Mouse (Mus musculus) forebrain, embryonic 12.5 days (tissue): Measurements from ENCODE around the gene Mlec. TPM values are rescaled to one million over a fixed set of nuclear protein-coding genes. Genes with fewer than 3 reads are reported as not detected.
"Not testable (repeated sequence)": the region's sequence is repeated elsewhere in the genome, so short reads cannot be mapped to it uniquely, and the experiment has no call there.

ENCODE experiments used
- ATAC-seq: fragments of 200-750 bp; cut with Nextera tagmentation; 2 replicates; pipeline ENCODE4 v1.8.0; 2017; ENCODE audit warnings: moderate TSS enrichment; ENCODE audit not compliant: low FRiP score
- H3K27ac ChIP-seq: fragments of 300-500 bp; sonication (generic); 2 replicates; pipeline ENCODE4 v1.5.1; 2016; ENCODE audit warnings: mild to moderate bottlenecking
- H3K27me3 ChIP-seq: fragments of 300-500 bp; sonication (generic); 2 replicates; pipeline ENCODE4 v1.6.1; 2016; ENCODE audit warnings: mild to moderate bottlenecking
- H3K36me3 ChIP-seq: fragments of 300-500 bp; sonication (generic); replicated peaks from 2 replicates; pipeline ENCODE4 v1.6.1; 2016; ENCODE audit warnings: mild to moderate bottlenecking
- H3K4me1 ChIP-seq: fragments of 300-500 bp; sonication (generic); 2 replicates; pipeline ENCODE4 v1.6.1; 2016
- H3K4me2 ChIP-seq: fragments of 300-500 bp; sonication (generic); 2 replicates; pipeline ENCODE4 v1.6.1; 2016; ENCODE audit warnings: mild to moderate bottlenecking, moderate library complexity
- H3K4me3 ChIP-seq: fragments of 300-500 bp; sonication (generic); replicated peaks from 2 replicates; pipeline ENCODE4 v1.5.1; 2016; ENCODE audit warnings: mild to moderate bottlenecking
- H3K9ac ChIP-seq: fragments of 300-500 bp; sonication (generic); 2 replicates; pipeline ENCODE4 v1.6.1; 2016; ENCODE audit warnings: mild to moderate bottlenecking
- H3K9me3 ChIP-seq: fragments of 300-500 bp; sonication (generic); 2 replicates; pipeline ENCODE4 v1.6.1; 2016
- WGBS: fragments of 180-500 bp; shearing (Covaris S2); methylation state at CpG from one replicate; pipeline ENCODE4 v1.1.7; 2016; 5-methylcytosine and 5-hydroxymethylcytosine counted together
- polyA plus RNA-seq: library from polyadenylated mRNA; unstranded; fragments of >200 nt; fragmentation: Nextera tagmentation; extraction: Ambion mirVana; gene quantifications from 2 replicates; pipeline ENCODE4 v1.2.1, GENCODE M21; 2016

Mlec gene
- polyA plus RNA-seq, 1 experiment from 2014 or later = 50.3 TPM

GRCm38 (mm10) chr5:115156401-115156800 is 1.6 kb downstream of the Mlec start:
- H3K4me2 ChIP-seq = peak overlapping the region; percentile 79
- no peaks in the 10 kb centered on the region for H3K27me3 ChIP-seq
- H3K4me3 ChIP-seq = peak overlapping the region; percentile 91
- peaks cover 10% of the 10 kb centered on the region; the same call in 1 of the 2 replicates for H3K36me3 ChIP-seq
- no peak for ATAC-seq
- no peaks in the 10 kb centered on the region for H3K9me3 ChIP-seq
- peak overlapping the region; percentile 97 for H3K9ac ChIP-seq
- peaks cover 48% of the 10 kb centered on the region for H3K4me1 ChIP-seq
- no peak overlapping the region for H3K27ac ChIP-seq
- 70% methylated on average over 7 of the region's 7 CpGs for WGBS

GRCm38 (mm10) chr5:115155831-115156230 is 2.1 kb downstream of the Mlec start:
- WGBS = 45% methylated on average over 5 of the region's 5 CpGs
- no peak for ATAC-seq
- peak overlapping the region; percentile 97 for H3K9ac ChIP-seq
- peaks cover 13% of the 10 kb centered on the region for H3K36me3 ChIP-seq
- H3K9me3 ChIP-seq = no peaks in the 10 kb centered on the region
- H3K4me3 ChIP-seq = peak overlapping the region; percentile 6
- no peaks in the 10 kb centered on the region for H3K27me3 ChIP-seq
- peak overlapping the region; percentile 79 for H3K4me2 ChIP-seq
- H3K27ac ChIP-seq = no peak overlapping the region
- peaks cover 45% of the 10 kb centered on the region for H3K4me1 ChIP-seq

GRCm38 (mm10) chr5:115155156-115155631 is 2.8 kb downstream of the Mlec start:
- 77% methylated on average over 13 of the region's 13 CpGs for WGBS
- peaks cover 45% of the 10 kb centered on the region for H3K4me1 ChIP-seq
- no peaks in the 10 kb centered on the region for H3K27me3 ChIP-seq
- H3K27ac ChIP-seq = no peak overlapping the region
- peak overlapping the region; percentile 79 for H3K4me2 ChIP-seq
- peak overlapping the region; percentile 97 for H3K9ac ChIP-seq
- H3K4me3 ChIP-seq = peak overlapping the region; percentile 6; the same call in 1 of the 2 replicates
- H3K9me3 ChIP-seq = no peaks in the 10 kb centered on the region
- H3K36me3 ChIP-seq = peaks cover 19% of the 10 kb centered on the region
- ATAC-seq = no peak

- 72% methylated on average over 8 of the region's 8 CpGs for WGBS
- H3K27ac ChIP-seq = no peak overlapping the region
- H3K4me2 ChIP-seq = no peak overlapping the region
- H3K36me3 ChIP-seq = peaks cover 46% of the 10 kb centered on the region
- H3K27me3 ChIP-seq = no peaks in the 10 kb centered on the region
- peaks cover 38% of the 10 kb centered on the region for H3K4me1 ChIP-seq
- ATAC-seq = no peak
- no peak overlapping the region for H3K9ac ChIP-seq
- no peak overlapping the region for H3K4me3 ChIP-seq
- no peaks in the 10 kb centered on the region for H3K9me3 ChIP-seq
These were observed 5.6 kb downstream of the Mlec start for GRCm38 (mm10) chr5:115152132-115152956.

- ATAC-seq = no peak
- Histone ChIP-seq H3K9me3 (no peaks in the 10 kb centered on the region), H3K4me3 (no peak overlapping the region), H3K9ac (no peak overlapping the region), H3K4me1 (peaks cover 29% of the 10 kb centered on the region), H3K27ac (no peak overlapping the region), H3K27me3 (no peaks in the 10 kb centered on the region), H3K4me2 (no peak overlapping the region), H3K36me3 (peaks cover 54% of the 10 kb centered on the region)
- WGBS = 90% methylated on average over 13 of the region's 13 CpGs
These were observed 6.5 kb downstream of the Mlec start for GRCm38 (mm10) chr5:115151457-115151856.

GRCm38 (mm10) chr5:115150991-115151390 is 7.0 kb downstream of the Mlec start:
- no peak overlapping the region for H3K4me2 ChIP-seq
- WGBS = 86% methylated on average over 5 of the region's 5 CpGs
- H3K36me3 ChIP-seq = peaks cover 59% of the 10 kb centered on the region
- H3K27me3 ChIP-seq = no peaks in the 10 kb centered on the region
- no peak overlapping the region for H3K9ac ChIP-seq
- H3K27ac ChIP-seq = no peak overlapping the region
- no peaks in the 10 kb centered on the region for H3K9me3 ChIP-seq
- no peak for ATAC-seq
- H3K4me1 ChIP-seq = peaks cover 25% of the 10 kb centered on the region
- no peak overlapping the region for H3K4me3 ChIP-seq

- Histone ChIP-seq H3K27ac (no peak overlapping the region), H3K36me3 (peaks cover 70% of the 10 kb centered on the region), H3K27me3 (no peaks in the 10 kb centered on the region)
These were observed 8.1 kb downstream of the Mlec start for GRCm38 (mm10) chr5:115149675-115150459.

GRCm38 (mm10) chr5:115148872-115149271 is 9.1 kb downstream of the Mlec start:
- not testable (repeated sequence) for ATAC-seq, H3K27ac ChIP-seq, H3K4me3 ChIP-seq

More at GRCm38 (mm10) chr5:115149675-115150459, 8.1 kb downstream of the Mlec start:
- 97% methylated on average over 14 of the region's 14 CpGs for WGBS
- Histone ChIP-seq H3K4me1 (peaks cover 13% of the 10 kb centered on the region), H3K4me3 (no peak overlapping the region), H3K9me3 (no peaks in the 10 kb centered on the region), H3K4me2 (no peak overlapping the region), H3K9ac (no peak overlapping the region)
- ATAC-seq = no peak

GRCm38 (mm10) chr5:115148378-115148777 is 9.6 kb downstream of the Mlec start:
- Histone ChIP-seq H3K27ac (no peak overlapping the region), H3K4me3 (no peak overlapping the region), H3K27me3 (no peaks in the 10 kb centered on the region), H3K4me2 (no peak overlapping the region), H3K4me1 (peaks cover 4% of the 10 kb centered on the region), H3K36me3 (peaks cover 76% of the 10 kb centered on the region), H3K9me3 (no peaks in the 10 kb centered on the region), H3K9ac (no peak overlapping the region)
- 95% methylated on average over 8 of the region's 8 CpGs for WGBS
- no peak for ATAC-seq

More at GRCm38 (mm10) chr5:115148872-115149271, 9.1 kb downstream of the Mlec start:
- H3K9me3 ChIP-seq, H3K4me1 ChIP-seq, H3K27me3 ChIP-seq, H3K4me2 ChIP-seq, H3K9ac ChIP-seq: not testable (repeated sequence)
- no CpG with 5 or more reads among the region's 1 CpGs for WGBS
- H3K36me3 ChIP-seq = peaks cover 78% of the 10 kb centered on the region

- H3K4me1 ChIP-seq = 0 out of 2 replicates have a peak, but pooled peaks cover 6% of the 10 kb centered on the region
- no peak overlapping the region for H3K27ac ChIP-seq
- no peaks in the 10 kb centered on the region for H3K9me3 ChIP-seq
- no peak overlapping the region for H3K4me3 ChIP-seq
- 94% methylated on average over 3 of the region's 3 CpGs for WGBS
- H3K9ac ChIP-seq = no peak overlapping the region
- peaks cover 72% of the 10 kb centered on the region for H3K36me3 ChIP-seq
- no peak overlapping the region for H3K4me2 ChIP-seq
- H3K27me3 ChIP-seq = no peaks in the 10 kb centered on the region
- no peak for ATAC-seq
These were observed 10.6 kb downstream of the Mlec start for GRCm38 (mm10) chr5:115147388-115147787.

- Histone ChIP-seq H3K9me3 (no peaks in the 10 kb centered on the region), H3K4me3 (no peak overlapping the region), H3K36me3 (peaks cover 72% of the 10 kb centered on the region), H3K4me2 (no peak overlapping the region), H3K4me1 (0 out of 2 replicates have a peak, but pooled peaks cover 6% of the 10 kb centered on the region), H3K27ac (no peak overlapping the region), H3K27me3 (no peaks in the 10 kb centered on the region), H3K9ac (no peak overlapping the region)
- ATAC-seq = no peak
These were observed 11.2 kb downstream of the Mlec start for GRCm38 (mm10) chr5:115146747-115147130.

GRCm38 (mm10) chr5:115145976-115146746 is 11.8 kb downstream of the Mlec start:
- ATAC-seq = no peak
- Histone ChIP-seq H3K4me2 (no peak overlapping the region), H3K27me3 (no peaks in the 10 kb centered on the region), H3K9me3 (no peaks in the 10 kb centered on the region), H3K36me3 (peaks cover 68% of the 10 kb centered on the region), H3K9ac (no peak overlapping the region), H3K4me3 (no peak overlapping the region), H3K4me1 (0 out of 2 replicates have a peak, but pooled peaks cover 6% of the 10 kb centered on the region), H3K27ac (no peak overlapping the region)
- WGBS = 79% methylated on average over 6 of the region's 6 CpGs
